Comparison of ENCODE assay signal across 9 mouse cellular contexts in the genomic region with DNA sequence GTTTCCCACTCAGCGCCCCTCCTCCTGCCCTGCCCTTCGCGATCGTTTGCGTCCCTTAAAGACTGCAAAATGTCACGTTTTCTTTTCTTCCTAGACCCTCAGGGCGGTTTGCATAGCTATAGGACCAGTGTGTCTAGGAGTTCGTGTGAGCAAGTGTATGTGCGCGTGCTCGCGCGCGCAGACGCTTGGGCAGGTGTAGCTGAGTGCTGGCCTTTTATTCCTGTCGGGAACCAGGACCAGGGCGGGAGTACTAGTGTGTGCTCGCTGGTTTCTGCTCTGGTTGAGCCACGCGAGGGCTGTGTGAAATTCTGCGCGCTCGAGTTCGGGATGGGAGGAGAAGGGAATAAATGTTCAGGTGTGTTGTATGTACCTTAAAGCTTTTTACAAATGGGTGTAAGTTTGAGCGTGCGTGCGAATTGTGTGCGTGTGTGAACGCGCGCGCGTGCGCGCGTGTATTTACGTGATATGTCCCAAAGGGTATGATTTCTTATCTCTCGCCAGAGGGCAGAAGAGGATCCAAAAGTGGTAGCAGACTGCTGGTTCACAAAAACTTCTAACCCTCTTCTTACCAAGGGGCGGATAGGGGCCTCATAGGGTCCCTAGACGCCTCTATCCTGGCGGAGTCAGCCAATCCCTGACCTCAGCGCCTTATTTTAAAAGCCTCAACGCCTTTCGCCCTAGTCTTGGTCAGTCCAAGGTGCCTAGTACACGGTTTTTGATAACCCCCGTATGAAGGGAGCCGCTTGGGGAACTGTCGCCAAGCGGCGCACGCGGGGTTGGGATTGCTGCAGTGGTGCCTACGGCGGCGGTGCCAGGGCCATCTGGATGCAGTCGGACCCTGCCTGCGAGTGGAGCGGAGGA. TPM values are rescaled to one million over a fixed set of nuclear protein-coding genes. Genes with fewer than 3 reads are reported as not detected.
DNase-seq lines count a peak whose midpoint lies in the region; ATAC-seq and TF ChIP-seq lines count a peak whose summit lies in the region.
"Had no signal": no experiment of that assay in that cellular context is flagged by ENCODE, and none has a peak within 500 bp of the region (broad histone marks: within the 10 kb centered on the region; RNA-seq: fewer than 3 reads in every experiment).

No protein-coding gene starts in this region.

- H3K27me3 ChIP-seq in spleen, adult 2 months (ENCODE audit: control insufficient read depth, insufficient read depth, low read length): peaks cover 25% of the 10 kb centered on the region
- peaks cover 92% of the 10 kb centered on the region for H3K27me3 ChIP-seq in heart, embryonic 13.5 days (replicated peaks)
- H3K27me3 ChIP-seq in kidney, postnatal 0 days (ENCODE audit: insufficient read depth, low read length): peaks cover 43% of the 10 kb centered on the region
- peaks cover 54% of the 10 kb centered on the region for H3K27me3 ChIP-seq in small intestine, adult 2 months (ENCODE audit: control insufficient read depth, insufficient read depth, low read length)

- no peak for TF ChIP-seq CTCF in spleen, adult 2 months (IDR thresholded peaks at IDR 0.05; ENCODE audit: extremely low read depth, insufficient read depth, insufficient read length, insufficient replicate concordance)
- peak; percentile 25; the same call in 1 of the 2 replicates for TF ChIP-seq CTCF in kidney, postnatal 0 days (IDR thresholded peaks at IDR 0.05; ENCODE audit: low read depth)
- no peak for TF ChIP-seq CTCF in small intestine, adult 2 months (IDR thresholded peaks at IDR 0.05; ENCODE audit: extremely low read depth, insufficient read length, insufficient replicate concordance, low read depth, low read length)

- peak overlapping the region; percentile 75 for H3K9ac ChIP-seq in heart, embryonic 13.5 days
- H3K9ac ChIP-seq in kidney, postnatal 0 days (ENCODE audit: low read depth, low read length): 0 out of 2 replicates have a peak overlapping the region, but pooled peaks have one; percentile 18

- peak in 1 of 2 experiments; percentile 36 for DNase-seq in spleen, adult 2 months (ENCODE audit: low read depth in 1 of 2, low spot score in 2 of 2)
- no peak for DNase-seq in spleen, adult 12 weeks (ENCODE audit: low spot score)
- DNase-seq in kidney, postnatal 0 days (ENCODE audit: low spot score): peak; percentile 68
- DNase-seq in lung, postnatal 25 days (ENCODE audit: low spot score): peak; percentile 51
- no peak for DNase-seq in gastrocnemius, postnatal 36 days

- WGBS in spleen, adult 2 months: under 1% methylated on average over 58 of the region's 58 CpGs
- under 1% methylated on average over 58 of the region's 58 CpGs for WGBS in heart, embryonic 13.5 days
- under 1% methylated on average over 58 of the region's 58 CpGs for WGBS in kidney, postnatal 0 days
- WGBS in small intestine, adult 2 months: 1% methylated on average over 58 of the region's 58 CpGs

- peak overlapping the region; percentile 92 for H3K4me2 ChIP-seq in heart, embryonic 13.5 days
- peak overlapping the region; percentile 93 for H3K4me2 ChIP-seq in kidney, postnatal 0 days (ENCODE audit: low read length)

- H3K4me3 ChIP-seq in spleen, adult 2 months (ENCODE audit: extremely low read depth, insufficient read depth, insufficient read length): peak overlapping the region; percentile 52
- peak overlapping the region; percentile 66 for H3K4me3 ChIP-seq in heart, embryonic 13.5 days
- peak overlapping the region; percentile 59 for H3K4me3 ChIP-seq in kidney, postnatal 0 days (replicated peaks; ENCODE audit: low read depth, low read length)
- peak overlapping the region; percentile 78 for H3K4me3 ChIP-seq in small intestine, adult 2 months (ENCODE audit: low read depth, low read length)

- intact Hi-C loops in gastrocnemius, postnatal 36 days (cut with DNase I): loop anchor here (2.0 kb wide), 1 partner anchor 57 kb away; no protein-coding TSS in a partner anchor

- H3K4me1 ChIP-seq in spleen, adult 2 months (ENCODE audit: control insufficient read depth, insufficient read depth, insufficient read length): peaks cover 11% of the 10 kb centered on the region
- peaks cover 45% of the 10 kb centered on the region for H3K4me1 ChIP-seq in heart, embryonic 13.5 days
- H3K4me1 ChIP-seq in kidney, postnatal 0 days (replicated peaks; ENCODE audit: insufficient read depth, low read length): peaks cover 15% of the 10 kb centered on the region; the same call in 1 of the 2 replicates
- H3K4me1 ChIP-seq in small intestine, adult 2 months (ENCODE audit: control insufficient read depth, insufficient read depth, insufficient read length, low read length): peaks cover 9% of the 10 kb centered on the region; the same call in 1 of the 2 replicates

- no peaks in the 10 kb centered on the region for H3K36me3 ChIP-seq in spleen, adult 2 months (ENCODE audit: control insufficient read depth, insufficient read depth, low read length)
- no peaks in the 10 kb centered on the region for H3K36me3 ChIP-seq in heart, embryonic 13.5 days
- H3K36me3 ChIP-seq in kidney, postnatal 0 days (ENCODE audit: insufficient read depth, low read length): no peaks in the 10 kb centered on the region
- no peaks in the 10 kb centered on the region for H3K36me3 ChIP-seq in small intestine, adult 2 months (ENCODE audit: control insufficient read depth, insufficient read depth, low read length)

- ATAC-seq in common myeloid progenitor, adult 5-6 weeks (replicated peaks; ENCODE audit: low read depth, poor library complexity, severe bottlenecking): peak; percentile 46
- ATAC-seq in heart, embryonic 13.5 days (ENCODE audit: extremely low read depth, insufficient number of reproducible peaks, low FRiP score, low TSS enrichment): no peak
- no peak for ATAC-seq in kidney, postnatal 0 days (replicated peaks; ENCODE audit: low FRiP score, low read depth)

- TF ChIP-seq POLR2A in spleen, adult 2 months (IDR thresholded peaks at IDR 0.05; ENCODE audit: low read depth, low read length): no peak
- no peak for TF ChIP-seq POLR2A in small intestine, adult 2 months (IDR thresholded peaks at IDR 0.05; ENCODE audit: low read depth, low read length)

- no peaks in the 10 kb centered on the region for H3K9me3 ChIP-seq in heart, embryonic 13.5 days
- H3K9me3 ChIP-seq in kidney, postnatal 0 days (replicated peaks; ENCODE audit: low read length): no peaks in the 10 kb centered on the region

- no peak overlapping the region for H3K27ac ChIP-seq in spleen, adult 2 months (ENCODE audit: insufficient read depth, low read length)
- H3K27ac ChIP-seq in heart, embryonic 13.5 days (replicated peaks): no peak overlapping the region
- no peak overlapping the region for H3K27ac ChIP-seq in kidney, postnatal 0 days
- no peak overlapping the region for H3K27ac ChIP-seq in small intestine, adult 2 months (ENCODE audit: insufficient read depth, low read depth, low read length)

RNA-seq across cellular contexts. Expression of a gene that starts 1.1 kb away (rescaled TPM):
- 3.0 and 7.3 TPM in 2 replicates for polyA plus RNA-seq in spleen, adult 2 months (2012; rRNA removed)
- not detected in 2 replicates for total RNA-seq in common myeloid progenitor, adult 5-6 weeks (2017)
- 0.72 and 0.99 TPM in 2 replicates for polyA plus RNA-seq in heart, embryonic 13.5 days (2015; fragmentation: Nextera tagmentation; extraction: Ambion mirVana)
- polyA plus RNA-seq in kidney, postnatal 0 days (2015; fragmentation: Nextera tagmentation; extraction: Ambion mirVana): 1.1 and 1.3 TPM in 2 replicates
- 4.8 and 11.8 TPM in 2 replicates for polyA plus RNA-seq in small intestine, adult 2 months (2012; rRNA removed)
- total RNA-seq in gastrocnemius, postnatal 36 days (2021): under 1 TPM; 0.20 to 0.26 TPM
- total RNA-seq: neutrophil, adult 5-6 weeks had no signal

RNA-seq across cellular contexts. Expression of a gene that starts 48.7 kb away (rescaled TPM):
- 45.3 and 51.1 TPM in 2 replicates for polyA plus RNA-seq in spleen, adult 2 months (2012; rRNA removed)
- total RNA-seq in common myeloid progenitor, adult 5-6 weeks (2017): 91.9 and 105 TPM in 2 replicates
- polyA plus RNA-seq in heart, embryonic 13.5 days (2015; fragmentation: Nextera tagmentation; extraction: Ambion mirVana): 36.2 and 37.0 TPM in 2 replicates
- 36.7 and 41.4 TPM in 2 replicates for polyA plus RNA-seq in kidney, postnatal 0 days (2015; fragmentation: Nextera tagmentation; extraction: Ambion mirVana)
- polyA plus RNA-seq in small intestine, adult 2 months (2012; rRNA removed): 14.4 and 31.1 TPM in 2 replicates
- 10 to 100 TPM; 17.9 to 30.2 TPM for total RNA-seq in gastrocnemius, postnatal 36 days (2021)

RNA-seq across cellular contexts. Expression of a gene that starts 49.0 kb away (rescaled TPM):
- polyA plus RNA-seq in spleen, adult 2 months (2012; rRNA removed): 59.6 and 70.0 TPM in 2 replicates
- total RNA-seq in common myeloid progenitor, adult 5-6 weeks (2017): 21.0 and 23.4 TPM in 2 replicates
- 16.1 and 17.1 TPM in 2 replicates for polyA plus RNA-seq in heart, embryonic 13.5 days (2015; fragmentation: Nextera tagmentation; extraction: Ambion mirVana)
- 8.3 and 8.5 TPM in 2 replicates for polyA plus RNA-seq in kidney, postnatal 0 days (2015; fragmentation: Nextera tagmentation; extraction: Ambion mirVana)
- 1.8 and 4.4 TPM in 2 replicates for polyA plus RNA-seq in small intestine, adult 2 months (2012; rRNA removed)
- 10 to 100 TPM in 1 of 2 experiments, 1 to 10 TPM in 1; 7.6 to 19.2 TPM for total RNA-seq in gastrocnemius, postnatal 36 days (2021)

Comparison
In these comparisons a context has a peak if more than half of its experiments do, and no peak if none do; other contexts are left out.
1. DNase-seq: peak in kidney, postnatal 0 days (single experiment) and lung, postnatal 25 days (single experiment); none in spleen, adult 12 weeks (single experiment) and gastrocnemius, postnatal 36 days (0 of 2).
2. Peak in every context shown above with its lines, with median percentiles within 50 percentile points of each other: H3K4me3 ChIP-seq.